Mouse (Mus musculus) splenic B cell, adult 2 months (primary cell): ENCODE results near the gene Uba5.
A peak's percentile ranks its signal among the peaks of the same experiment; 100 is the strongest.

Source experiments
- DNase-seq: peaks from one replicate; pipeline ENCODE4 v3.0.0-alpha.2; 2011; ENCODE audit warnings: low read depth, low spot score
- H3K27me3 ChIP-seq: 2 replicates; pipeline ENCODE4 v1.6.1; 2012; ENCODE audit warnings: mild to moderate bottlenecking, low read length, moderate library complexity, mixed read lengths; ENCODE audit not compliant: control insufficient read depth, poor library complexity, insufficient read depth, severe bottlenecking
- H3K36me3 ChIP-seq: 2 replicates; pipeline ENCODE4 v1.6.1; 2012; ENCODE audit warnings: mild to moderate bottlenecking, low read length, moderate library complexity, mixed read lengths; ENCODE audit not compliant: control insufficient read depth, poor library complexity, insufficient read depth, severe bottlenecking

Uba5 gene

GRCm38 (mm10) chr9:104035261-104036015 is 27.5 kb downstream of the Uba5 start:
- H3K27me3 ChIP-seq, result no peaks in the 10 kb centered on the region
- peak; percentile 79 for DNase-seq
- H3K36me3 ChIP-seq, result no peaks in the 10 kb centered on the region

GRCm38 (mm10) chr9:104034718-104035117 is 28.2 kb downstream of the Uba5 start:
- DNase-seq, result no peak

GRCm38 (mm10) chr9:104034231-104034630 is 28.7 kb downstream of the Uba5 start:
- H3K36me3 ChIP-seq, result no peaks in the 10 kb centered on the region
- no peak for DNase-seq
- no peaks in the 10 kb centered on the region for H3K27me3 ChIP-seq

More at GRCm38 (mm10) chr9:104034718-104035117, 28.2 kb downstream of the Uba5 start:
- Histone ChIP-seq H3K36me3 (no peaks in the 10 kb centered on the region), H3K27me3 (no peaks in the 10 kb centered on the region)

GRCm38 (mm10) chr9:104029861-104030260 is 33.1 kb downstream of the Uba5 start:
- Histone ChIP-seq H3K36me3 (no peaks in the 10 kb centered on the region), H3K27me3 (no peaks in the 10 kb centered on the region)
- no peak for DNase-seq

GRCm38 (mm10) chr9:104027186-104027585 is 35.7 kb downstream of the Uba5 start:
- H3K36me3 ChIP-seq, result no peaks in the 10 kb centered on the region
- no peak for DNase-seq

GRCm38 (mm10) chr9:104021026-104021425 is 41.9 kb downstream of the Uba5 start:
- Histone ChIP-seq H3K36me3 (no peaks in the 10 kb centered on the region), H3K27me3 (no peaks in the 10 kb centered on the region)
- no peak for DNase-seq

More at GRCm38 (mm10) chr9:104027186-104027585, 35.7 kb downstream of the Uba5 start:
- no peaks in the 10 kb centered on the region for H3K27me3 ChIP-seq

GRCm38 (mm10) chr9:104014526-104014925 is 48.4 kb downstream of the Uba5 start:
- Histone ChIP-seq H3K36me3 (no peaks in the 10 kb centered on the region), H3K27me3 (no peaks in the 10 kb centered on the region)
- no peak for DNase-seq

GRCm38 (mm10) chr9:104002913-104003330 is 60.0 kb downstream of the Uba5 start:
- peak; percentile 84 for DNase-seq
- no peaks in the 10 kb centered on the region for H3K27me3 ChIP-seq
- H3K36me3 ChIP-seq, result no peaks in the 10 kb centered on the region

- peak; percentile 100 for DNase-seq
- Histone ChIP-seq H3K27me3 (no peaks in the 10 kb centered on the region), H3K36me3 (no peaks in the 10 kb centered on the region)
Observed at GRCm38 (mm10) chr9:104001921-104002859, 60.7 kb downstream of the Uba5 start, which contains the start of gene Nphp3. Nphp3 (plus strand) TSS chr9:104002544.

GRCm38 (mm10) chr9:104000601-104001000 is 62.3 kb downstream of the Uba5 start:
- Histone ChIP-seq H3K27me3 (no peaks in the 10 kb centered on the region), H3K36me3 (no peaks in the 10 kb centered on the region)
- DNase-seq, result no peak
